Mouse (Mus musculus) neural tube, embryonic 12.5 days (tissue): ENCODE measurements around the gene Kdm8. TPM values are rescaled to one million over a fixed set of nuclear protein-coding genes. Genes with fewer than 3 reads are reported as not detected.
A peak's percentile ranks its signal among the peaks of the same experiment; 100 is the strongest.

ENCODE experiments used
- ATAC-seq: fragments of 200-750 bp; cut with Nextera tagmentation; 2 replicates; pipeline ENCODE4 v1.8.0; 2017; ENCODE audit warnings: low read depth, mild to moderate bottlenecking, moderate TSS enrichment, moderate library complexity; ENCODE audit not compliant: low FRiP score
- H3K27ac ChIP-seq: fragments of 300-500 bp; sonication (generic); 2 replicates; pipeline ENCODE4 v1.5.1; 2016
- H3K27me3 ChIP-seq: fragments of 300-500 bp; sonication (generic); replicated peaks from 2 replicates; pipeline ENCODE4 v1.6.1; 2016; ENCODE audit warnings: mild to moderate bottlenecking
- H3K36me3 ChIP-seq: fragments of 300-500 bp; sonication (generic); 2 replicates; pipeline ENCODE4 v1.6.1; 2016; ENCODE audit warnings: mild to moderate bottlenecking
- H3K4me1 ChIP-seq: fragments of 300-500 bp; sonication (generic); 2 replicates; pipeline ENCODE4 v1.6.1; 2016
- H3K4me2 ChIP-seq: fragments of 300-500 bp; sonication (generic); replicated peaks from 2 replicates; pipeline ENCODE4 v1.6.1; 2016; ENCODE audit warnings: mild to moderate bottlenecking
- H3K4me3 ChIP-seq: fragments of 300-500 bp; sonication (generic); 2 replicates; pipeline ENCODE4 v1.5.1; 2016
- H3K9ac ChIP-seq: fragments of 300-500 bp; sonication (generic); 2 replicates; pipeline ENCODE4 v1.6.1; 2016; ENCODE audit warnings: mild to moderate bottlenecking
- H3K9me3 ChIP-seq: fragments of 300-500 bp; sonication (generic); 2 replicates; pipeline ENCODE4 v1.6.1; 2016; ENCODE audit warnings: mild to moderate bottlenecking
- WGBS: fragments of 180-500 bp; shearing (Covaris S2); methylation state at CpG from one replicate; pipeline ENCODE4 v1.1.7; 2016; 5-methylcytosine and 5-hydroxymethylcytosine counted together
- polyA plus RNA-seq: library from polyadenylated mRNA; unstranded; fragments of >200 nt; fragmentation: Nextera tagmentation; extraction: Ambion mirVana; gene quantifications from 2 replicates; pipeline ENCODE4 v1.2.1, GENCODE M21; 2016

The Kdm8 gene
- polyA plus RNA-seq, 1 experiment from 2014 or later = 10.1 TPM

DNA sequence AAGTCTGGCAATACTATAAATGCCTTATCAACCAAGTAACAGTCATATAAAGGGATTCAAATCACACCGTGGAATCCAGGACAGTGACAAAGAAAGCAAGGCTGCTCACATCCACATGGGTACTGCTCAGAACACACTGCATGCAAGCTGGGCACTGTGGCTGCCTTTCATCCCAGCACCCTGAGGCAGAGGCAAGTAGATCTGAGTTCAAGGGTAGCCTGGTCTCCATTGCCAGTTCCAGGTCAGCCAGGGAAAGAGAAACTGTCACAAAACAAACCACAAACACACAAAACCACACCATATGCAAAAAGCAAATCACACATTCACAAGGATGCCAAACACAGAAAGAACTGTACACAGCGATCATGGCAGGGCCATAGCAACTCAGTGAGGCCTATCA lies 45.2 kb downstream of the Kdm8 start:
- Histone ChIP-seq H3K4me2 (no peak overlapping the region), H3K27me3 (no peaks in the 10 kb centered on the region), H3K9me3 (no peaks in the 10 kb centered on the region), H3K36me3 (peaks cover 16% of the 10 kb centered on the region), H3K4me1 (peaks cover 11% of the 10 kb centered on the region), H3K4me3 (no peak overlapping the region), H3K9ac (no peak overlapping the region), H3K27ac (no peak overlapping the region)
- WGBS = 97% methylated on average over 2 of the region's 2 CpGs
- no peak for ATAC-seq

DNA sequence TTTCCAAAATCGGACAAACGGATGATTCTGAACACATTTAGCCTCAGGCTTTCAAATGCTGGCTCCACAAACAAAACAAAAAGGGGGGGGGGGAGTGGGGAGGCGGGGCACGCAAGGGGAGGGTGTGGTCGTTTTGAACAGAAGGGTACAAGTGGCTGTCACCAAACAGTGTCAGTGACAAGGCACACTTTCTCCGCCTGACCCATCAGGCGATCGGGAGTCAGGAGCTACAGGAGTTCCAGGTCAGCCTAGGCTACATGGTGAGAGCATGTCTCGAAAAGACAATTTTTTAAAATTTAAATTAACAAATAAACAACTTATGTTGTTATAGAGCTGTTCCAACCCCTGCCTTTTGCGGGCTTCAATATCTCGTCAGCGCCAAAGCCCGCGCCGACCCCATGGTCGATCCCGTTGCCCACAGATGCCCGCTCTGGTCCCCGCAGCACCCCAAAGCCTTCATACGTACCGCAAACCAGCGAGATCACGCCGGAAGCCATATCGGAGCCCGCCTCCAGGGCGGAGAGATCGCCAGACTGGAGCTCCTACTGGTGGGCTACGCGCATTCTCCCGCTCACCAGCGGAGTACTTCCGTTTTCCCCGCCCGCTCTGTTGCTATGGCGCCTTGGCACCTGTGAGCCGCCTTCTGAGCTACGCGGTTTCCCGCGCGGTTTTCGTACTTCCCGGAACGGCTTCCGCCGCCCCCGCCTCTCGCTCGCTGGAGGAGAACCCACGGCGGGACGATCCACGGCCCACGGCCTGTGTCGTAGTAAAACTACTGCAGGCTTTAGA lies 46.7 kb downstream of the Kdm8 start, which contains the start of gene Nsmce1:
TSS of gene Nsmce1 (minus strand) at position 650 of the 789 bp plus-strand sequence.
- Histone ChIP-seq H3K4me3 (peak within 1 kb of the TSS; percentile 53), H3K4me1 (peaks cover 11% of the 10 kb centered on the region), H3K27ac (peak within 1 kb of the TSS; percentile 58), H3K9ac (peak within 1 kb of the TSS; percentile 71), H3K27me3 (no peaks in the 10 kb centered on the region), H3K4me2 (peak within 1 kb of the TSS; percentile 76), H3K9me3 (no peaks in the 10 kb centered on the region), H3K36me3 (peaks cover 2% of the 10 kb centered on the region; the same call in 1 of the 2 replicates)
- ATAC-seq = peak; percentile 96
- WGBS = under 1% methylated on average over 56 of the region's 56 CpGs

DNA sequence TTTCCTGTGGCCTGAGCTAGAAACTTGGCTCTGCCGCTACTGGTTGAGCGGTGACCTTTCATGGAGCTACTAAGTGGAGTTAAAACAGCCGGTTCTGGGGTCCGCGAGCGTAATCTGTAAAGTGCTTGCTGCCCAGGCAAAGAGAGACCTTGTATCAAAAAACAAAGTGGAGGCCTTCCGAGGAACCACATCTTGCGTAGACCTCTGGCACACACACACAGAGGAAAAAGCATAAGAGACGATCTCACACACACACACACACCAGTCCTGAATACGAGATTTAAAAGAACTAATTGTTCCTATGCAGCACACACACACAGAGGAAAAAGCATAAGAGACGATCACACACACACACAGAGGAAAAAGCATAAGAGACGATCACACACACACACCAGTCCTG lies 47.3 kb downstream of the Kdm8 start:
- Histone ChIP-seq H3K4me2 (peak overlapping the region; percentile 76), H3K27ac (peak overlapping the region; percentile 58), H3K4me1 (peaks cover 11% of the 10 kb centered on the region), H3K27me3 (no peaks in the 10 kb centered on the region), H3K36me3 (no peaks in the 10 kb centered on the region), H3K4me3 (peak overlapping the region; percentile 53), H3K9me3 (no peaks in the 10 kb centered on the region), H3K9ac (peak overlapping the region; percentile 71)
- WGBS = 28% methylated on average over 12 of the region's 12 CpGs
- ATAC-seq = peak; percentile 55; the same call in 1 of the 2 replicates

DNA sequence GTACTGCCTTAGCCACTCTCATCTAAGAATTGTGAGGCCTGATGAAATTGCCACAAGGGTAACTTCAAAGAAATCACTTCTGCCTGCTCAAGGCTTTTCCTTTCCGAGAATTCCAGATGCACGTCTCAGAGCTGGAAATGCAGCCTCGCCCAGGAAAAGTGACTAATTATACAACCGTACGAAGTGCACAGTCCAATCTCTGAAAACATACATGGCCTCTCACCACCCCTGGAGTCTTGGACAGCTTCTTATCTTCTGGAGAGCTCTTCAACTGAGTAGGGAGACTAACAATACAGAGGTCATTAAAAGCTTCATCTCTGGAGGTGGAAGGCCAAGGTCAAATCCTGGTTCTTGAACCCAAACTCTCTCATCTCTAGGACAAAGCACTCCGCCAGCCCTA lies 48.1 kb downstream of the Kdm8 start:
- H3K27ac ChIP-seq = no peak overlapping the region
- H3K9ac ChIP-seq = no peak overlapping the region
- H3K9me3 ChIP-seq = no peaks in the 10 kb centered on the region
- H3K4me2 ChIP-seq = no peak overlapping the region
- no peak for ATAC-seq
- H3K4me1 ChIP-seq = peaks cover 11% of the 10 kb centered on the region
- WGBS = 89% methylated on average over 6 of the region's 6 CpGs
- H3K4me3 ChIP-seq = no peak overlapping the region
- H3K27me3 ChIP-seq = no peaks in the 10 kb centered on the region
- no peaks in the 10 kb centered on the region for H3K36me3 ChIP-seq

DNA sequence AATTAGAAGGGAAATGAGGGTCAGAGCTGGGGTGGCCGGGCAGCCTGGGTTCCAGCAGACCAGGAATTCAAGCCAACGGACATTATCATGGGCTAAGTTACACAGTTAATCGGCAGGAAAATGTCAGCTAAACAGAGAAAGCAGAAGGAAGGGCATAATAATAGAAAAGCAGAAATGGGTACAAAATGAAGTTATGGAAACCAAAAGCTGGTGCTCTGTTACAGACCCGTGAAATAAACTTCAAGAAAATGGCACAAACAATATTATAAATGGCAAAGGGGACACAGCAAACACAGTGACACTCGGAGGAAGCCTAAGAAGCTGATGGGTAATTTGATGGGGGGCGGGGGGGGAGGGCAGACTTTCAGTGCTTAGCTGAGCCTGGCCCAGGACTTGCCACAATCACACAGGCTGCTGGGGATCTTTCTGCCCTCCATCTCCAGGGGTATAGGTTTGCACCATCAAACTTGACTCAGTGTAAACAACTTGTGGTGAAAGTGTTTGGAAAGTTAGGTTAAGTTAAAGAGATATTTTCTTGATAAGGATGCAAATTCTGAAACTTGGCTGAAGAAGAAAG lies 51.5 kb downstream of the Kdm8 start:
- Histone ChIP-seq H3K9me3 (no peaks in the 10 kb centered on the region), H3K9ac (no peak overlapping the region), H3K4me2 (no peak overlapping the region), H3K4me1 (peaks cover 4% of the 10 kb centered on the region), H3K36me3 (no peaks in the 10 kb centered on the region), H3K4me3 (no peak overlapping the region), H3K27me3 (no peaks in the 10 kb centered on the region), H3K27ac (no peak overlapping the region)
- 82% methylated on average over 6 of the region's 6 CpGs for WGBS
- no peak for ATAC-seq

DNA sequence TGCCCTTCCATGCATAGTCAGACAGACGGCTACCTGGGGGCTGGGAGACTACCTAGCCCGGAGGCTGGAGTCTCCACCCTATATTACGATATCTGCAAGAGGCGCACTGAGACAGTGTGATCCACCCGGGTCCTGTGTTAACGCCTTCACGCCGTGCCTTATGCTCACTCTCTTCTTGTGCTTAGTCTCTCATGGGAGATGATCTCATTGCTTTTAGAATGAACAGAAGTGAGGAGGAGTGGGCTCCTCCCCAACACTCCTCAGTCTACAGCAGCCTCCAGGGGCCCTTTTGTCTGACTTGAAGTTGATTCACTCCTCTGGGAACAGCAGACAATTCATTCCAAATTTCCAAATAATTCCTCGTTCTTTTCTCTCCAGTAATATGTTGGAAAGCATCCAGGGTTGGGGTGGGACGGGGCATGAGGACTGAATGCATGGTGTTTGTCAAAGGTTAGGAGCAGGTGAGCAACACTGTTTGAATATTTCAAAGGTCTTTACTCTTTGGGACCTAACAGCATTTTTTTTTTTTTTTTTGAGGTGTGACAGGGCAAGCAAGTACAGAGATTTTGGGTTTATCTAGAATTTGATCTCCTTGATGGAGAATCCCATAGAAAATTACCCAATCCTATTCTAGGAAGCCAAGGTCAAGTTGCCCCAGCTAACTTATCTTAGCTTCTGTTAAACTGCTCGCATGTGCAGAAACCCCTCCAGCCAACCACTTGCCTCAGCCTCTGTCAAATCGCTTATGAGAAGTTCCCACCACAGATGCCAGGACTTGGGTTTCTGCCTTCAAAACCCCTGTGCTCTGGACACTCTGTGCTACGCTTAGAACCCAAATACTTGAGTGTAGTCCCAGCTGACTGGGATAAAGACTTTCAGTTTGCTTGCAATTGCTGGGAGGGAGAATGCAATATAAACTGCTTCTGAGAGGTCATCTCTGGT lies 55.7 kb downstream of the Kdm8 start:
- Histone ChIP-seq H3K4me2 (no peak overlapping the region), H3K27ac (no peak overlapping the region), H3K9ac (no peak overlapping the region), H3K4me3 (no peak overlapping the region), H3K36me3 (no peaks in the 10 kb centered on the region), H3K4me1 (no peaks in the 10 kb centered on the region), H3K9me3 (no peaks in the 10 kb centered on the region), H3K27me3 (no peaks in the 10 kb centered on the region)
- no peak for ATAC-seq
- 81% methylated on average over 13 of the region's 13 CpGs for WGBS

DNA sequence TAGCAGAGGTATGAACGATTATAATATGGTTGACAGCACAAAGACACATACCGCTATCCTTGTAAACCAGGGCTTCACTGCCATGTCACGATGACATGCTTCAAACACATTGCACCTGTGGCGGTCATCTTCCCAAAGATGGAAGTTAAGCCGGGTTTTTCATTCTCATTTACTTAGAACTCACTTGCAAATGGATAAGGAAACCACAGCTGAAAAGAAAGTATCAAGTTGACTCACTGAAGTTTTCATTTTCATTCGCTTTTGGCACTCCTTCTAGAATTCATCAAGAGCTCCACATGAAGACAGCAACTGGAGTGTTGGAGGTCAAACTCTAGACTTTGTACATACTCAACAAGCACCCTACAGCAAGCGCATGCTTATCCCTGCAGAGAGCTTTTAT lies 56.4 kb downstream of the Kdm8 start:
- H3K4me3 ChIP-seq = no peak overlapping the region
- 92% methylated on average over 7 of the region's 7 CpGs for WGBS
- H3K27ac ChIP-seq = no peak overlapping the region
- no peak for ATAC-seq
- no peaks in the 10 kb centered on the region for H3K4me1 ChIP-seq
- no peaks in the 10 kb centered on the region for H3K27me3 ChIP-seq
- H3K36me3 ChIP-seq = no peaks in the 10 kb centered on the region
- H3K9ac ChIP-seq = no peak overlapping the region
- no peaks in the 10 kb centered on the region for H3K9me3 ChIP-seq
- no peak overlapping the region for H3K4me2 ChIP-seq

DNA sequence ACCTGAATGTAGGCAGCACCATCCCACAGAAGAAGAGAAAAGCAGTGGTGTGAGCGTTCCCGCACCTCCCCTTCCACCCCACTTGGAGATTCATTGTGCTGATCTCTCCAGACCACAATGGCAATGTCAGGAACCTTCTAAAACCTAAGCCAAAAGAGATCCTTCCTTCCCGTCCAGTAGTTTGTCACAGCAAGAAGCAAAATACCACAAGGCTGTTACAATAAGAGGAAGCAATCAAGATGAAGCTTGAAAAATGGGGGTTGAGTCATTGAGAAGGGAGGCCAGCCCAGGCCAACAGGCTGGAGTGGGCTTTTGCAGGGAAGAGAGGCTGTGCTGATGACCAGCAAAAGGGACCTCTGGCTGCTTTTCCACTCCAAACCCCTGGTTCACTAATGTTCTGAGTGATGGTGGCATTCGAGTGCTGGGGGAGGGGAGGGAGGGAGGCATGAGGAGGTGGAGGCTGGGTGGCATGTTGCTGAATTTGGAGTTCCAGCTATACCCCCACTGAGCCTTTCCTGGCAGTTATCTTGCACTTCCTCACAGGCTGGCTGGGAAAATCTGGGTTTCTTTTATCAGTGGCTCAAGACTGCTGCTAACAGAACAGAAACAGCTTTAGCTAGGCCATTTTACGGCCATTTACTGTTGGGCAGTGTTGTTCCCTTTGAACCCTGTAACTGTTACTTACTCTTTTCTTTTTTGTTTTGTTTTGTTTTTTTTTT lies 59.1 kb downstream of the Kdm8 start:
- Histone ChIP-seq H3K27me3 (no peaks in the 10 kb centered on the region), H3K4me2 (no peak overlapping the region), H3K27ac (no peak overlapping the region), H3K36me3 (no peaks in the 10 kb centered on the region), H3K4me3 (no peak overlapping the region), H3K4me1 (no peaks in the 10 kb centered on the region), H3K9ac (no peak overlapping the region), H3K9me3 (no peaks in the 10 kb centered on the region)
- WGBS = 82% methylated on average over 5 of the region's 5 CpGs
- ATAC-seq = no peak

DNA sequence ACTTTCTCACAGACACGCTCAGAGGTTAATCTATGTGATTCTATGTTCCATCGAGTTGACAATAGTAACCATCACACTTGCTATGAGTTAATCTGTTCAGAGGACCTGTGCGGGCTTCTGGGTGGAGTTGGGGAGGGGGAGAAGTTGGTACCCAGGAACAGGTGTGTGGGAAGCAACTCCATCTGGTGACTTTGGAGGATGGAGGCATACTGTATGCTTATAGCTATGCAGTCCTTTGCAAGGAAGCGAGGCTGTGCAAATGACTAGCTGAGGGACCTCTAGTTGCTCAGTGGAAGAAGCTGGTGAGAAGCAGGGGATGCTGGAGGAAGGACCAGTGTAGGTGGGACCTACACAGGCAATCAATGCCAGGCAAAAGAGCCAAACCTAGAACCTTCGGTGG lies 60.1 kb downstream of the Kdm8 start:
- Histone ChIP-seq H3K27ac (no peak overlapping the region), H3K4me2 (no peak overlapping the region), H3K9me3 (no peaks in the 10 kb centered on the region), H3K9ac (no peak overlapping the region), H3K36me3 (no peaks in the 10 kb centered on the region), H3K27me3 (no peaks in the 10 kb centered on the region), H3K4me3 (no peak overlapping the region), H3K4me1 (no peaks in the 10 kb centered on the region)
- no peak for ATAC-seq
- WGBS = 92% methylated on average over 5 of the region's 5 CpGs

DNA sequence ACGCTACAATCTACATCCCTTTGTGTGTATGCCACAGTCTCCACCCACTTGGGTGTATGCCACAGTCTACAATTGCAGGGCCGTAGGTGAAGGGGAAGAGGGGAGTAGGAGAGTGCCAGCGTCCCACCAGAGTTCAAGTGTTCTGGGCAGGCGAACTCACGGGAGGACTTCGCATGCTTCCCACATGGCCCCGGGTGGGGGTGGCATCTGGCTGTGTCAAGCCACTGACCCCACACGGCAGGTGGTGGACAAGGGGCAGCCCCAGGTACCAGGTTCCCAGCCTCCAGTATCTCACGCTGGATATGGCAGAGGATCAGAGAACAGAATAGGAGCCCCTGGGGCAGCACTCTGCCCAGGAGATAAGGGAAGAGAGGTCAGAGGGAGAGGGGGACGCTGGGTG lies 61.1 kb downstream of the Kdm8 start:
- 86% methylated on average over 10 of the region's 10 CpGs for WGBS
- no peak overlapping the region for H3K27ac ChIP-seq
- H3K4me3 ChIP-seq = no peak overlapping the region
- H3K4me2 ChIP-seq = no peak overlapping the region
- H3K4me1 ChIP-seq = no peaks in the 10 kb centered on the region
- no peaks in the 10 kb centered on the region for H3K36me3 ChIP-seq
- no peak overlapping the region for H3K9ac ChIP-seq
- no peaks in the 10 kb centered on the region for H3K27me3 ChIP-seq
- H3K9me3 ChIP-seq = no peaks in the 10 kb centered on the region
- ATAC-seq = no peak

DNA sequence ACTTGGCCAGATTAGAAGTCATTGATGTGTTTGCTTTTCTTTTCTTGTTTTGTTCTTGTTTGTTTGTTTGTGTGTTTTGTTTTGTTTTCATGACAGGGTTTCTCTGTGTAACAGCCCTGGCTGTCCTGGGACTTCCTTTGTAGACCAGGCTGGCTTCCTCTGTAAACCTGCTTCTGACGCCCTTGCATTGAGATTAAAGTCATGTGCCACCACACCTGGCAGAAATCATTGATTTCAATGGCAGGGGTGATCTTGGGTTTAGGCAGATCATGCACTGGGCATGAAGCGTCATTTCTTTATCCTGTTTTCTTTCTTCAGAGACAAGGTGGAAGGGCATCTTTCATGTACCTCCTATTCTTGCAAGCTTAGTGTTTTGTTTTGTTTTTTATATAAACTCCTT lies 62.8 kb downstream of the Kdm8 start:
- 93% methylated on average over 2 of the region's 2 CpGs for WGBS
- Histone ChIP-seq H3K4me2 (no peak overlapping the region), H3K9me3 (no peaks in the 10 kb centered on the region), H3K36me3 (no peaks in the 10 kb centered on the region), H3K27ac (no peak overlapping the region), H3K9ac (no peak overlapping the region), H3K4me3 (no peak overlapping the region), H3K27me3 (no peaks in the 10 kb centered on the region), H3K4me1 (no peaks in the 10 kb centered on the region)
- ATAC-seq = no peak

DNA sequence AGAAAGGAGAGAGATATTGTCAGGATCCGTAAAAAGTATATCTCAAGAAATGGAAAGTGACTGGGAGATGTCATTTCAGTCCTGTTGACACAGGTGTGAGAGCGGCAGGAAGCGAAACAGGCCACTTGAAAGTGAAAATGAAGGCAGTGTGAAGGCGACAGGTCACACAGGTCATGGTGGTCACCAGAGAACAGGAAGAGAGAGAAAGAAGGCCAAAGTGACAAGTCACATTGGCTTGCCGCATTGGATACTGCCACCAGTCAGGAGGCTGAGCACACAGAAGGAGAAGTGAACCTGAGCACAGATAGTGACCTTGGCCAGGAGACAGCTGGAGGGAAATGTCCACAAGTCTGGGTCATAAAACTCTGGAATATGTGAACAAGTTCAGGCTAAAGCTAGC lies 67.0 kb downstream of the Kdm8 start:
- Histone ChIP-seq H3K4me2 (no peak overlapping the region), H3K9ac (no peak overlapping the region), H3K9me3 (no peaks in the 10 kb centered on the region), H3K27me3 (no peaks in the 10 kb centered on the region), H3K4me1 (no peaks in the 10 kb centered on the region), H3K4me3 (no peak overlapping the region), H3K36me3 (no peaks in the 10 kb centered on the region), H3K27ac (no peak overlapping the region)
- 85% methylated on average over 5 of the region's 5 CpGs for WGBS
- ATAC-seq = no peak
